ENCODE assay signal across 8 mouse cellular contexts in genomic region chr13:48655637-48656036, GRCm38 (mm10). TPM values are rescaled to one million over a fixed set of nuclear protein-coding genes. Genes with fewer than 3 reads are reported as not detected.
A peak's percentile ranks its signal among the peaks of the same experiment; 100 is the strongest.
DNase-seq lines count a peak whose midpoint lies in the region; ATAC-seq and TF ChIP-seq lines count a peak whose summit lies in the region.
"Had no signal": no experiment of that assay in that cellular context is flagged by ENCODE, and none has a peak within 500 bp of the region (broad histone marks: within the 10 kb centered on the region; RNA-seq: fewer than 3 reads in every experiment).

No protein-coding gene starts in this region.

- WGBS in embryonic facial prominence, embryonic 10.5 days = 1% methylated on average over 8 of the region's 8 CpGs
- 2% methylated on average over 8 of the region's 8 CpGs for WGBS in large intestine, adult 2 months
- WGBS in lung, postnatal 0 days = under 1% methylated on average over 8 of the region's 8 CpGs

- H3K9ac ChIP-seq in MEL (ENCODE audit: control insufficient read depth, low read depth, low read length, poor library complexity, severe bottlenecking) = no peak overlapping the region
- H3K9ac ChIP-seq in lung, postnatal 0 days (replicated peaks; ENCODE audit: low read depth) = no peak overlapping the region
- H3K9ac ChIP-seq: liver, embryonic 13.5 days had no signal

- peaks cover 0 to 10% of the 10 kb centered on the region in 2 experiments; a peak in 2 of 4 replicates for H3K36me3 ChIP-seq in MEL (ENCODE audit: control insufficient read depth in 1 of 2, insufficient read depth in 2 of 2, low read length in 2 of 2)
- no peaks in the 10 kb centered on the region for H3K36me3 ChIP-seq in embryonic facial prominence, embryonic 10.5 days (replicated peaks)
- H3K36me3 ChIP-seq in lung, postnatal 0 days (ENCODE audit: insufficient read depth, low read length) = no peaks in the 10 kb centered on the region
- H3K36me3 ChIP-seq: liver, embryonic 13.5 days had no signal

- DNase-seq in MEL (ENCODE audit: low read depth, low spot score) = peak; percentile 74
- peak; percentile 71 for DNase-seq in adrenal gland, postnatal 10 days
- DNase-seq in embryonic facial prominence, embryonic 10.5 days (ENCODE audit: low spot score) = peak; percentile 72
- peak; percentile 69 to 84 for DNase-seq in heart, postnatal 10 days
- DNase-seq in large intestine, adult 2 months (ENCODE audit: low read depth, low spot score) = peak; percentile 36
- DNase-seq in lung, postnatal 0 days (ENCODE audit: low spot score) = peak; percentile 95
- peak; percentile 54 for DNase-seq in right cerebral cortex, postnatal 14 days
- DNase-seq: liver, embryonic 13.5 days had no signal

- H3K4me3 ChIP-seq in MEL (ENCODE audit: control insufficient read depth in 1 of 2, insufficient read depth in 1 of 2, low read depth in 2 of 2, low read length in 2 of 2) = no peak overlapping the region
- H3K4me3 ChIP-seq in embryonic facial prominence, embryonic 10.5 days = 0 out of 2 replicates have a peak overlapping the region, but pooled peaks have one; percentile 4
- no peak overlapping the region for H3K4me3 ChIP-seq in lung, postnatal 0 days (ENCODE audit: low read depth, low read length)
- H3K4me3 ChIP-seq: liver, embryonic 13.5 days had no signal

- peaks cover 0 to 21% of the 10 kb centered on the region in 2 experiments; a peak in 2 of 4 replicates for H3K4me1 ChIP-seq in MEL (ENCODE audit: control insufficient read depth in 1 of 2, insufficient read depth in 2 of 2, low read length in 2 of 2)
- peaks cover 48% of the 10 kb centered on the region for H3K4me1 ChIP-seq in embryonic facial prominence, embryonic 10.5 days
- 0 out of 2 replicates have a peak, but pooled peaks cover 8% of the 10 kb centered on the region for H3K4me1 ChIP-seq in lung, postnatal 0 days (ENCODE audit: insufficient read depth, low read depth, low read length)

- H3K27me3 ChIP-seq in MEL (ENCODE audit: control insufficient read depth in 1 of 2, insufficient read depth in 2 of 2, low read length in 2 of 2) = no peaks in the 10 kb centered on the region
- peaks cover 89% of the 10 kb centered on the region for H3K27me3 ChIP-seq in embryonic facial prominence, embryonic 10.5 days (replicated peaks; ENCODE audit: low read depth, poor library complexity, severe bottlenecking)
- peaks cover 50% of the 10 kb centered on the region for H3K27me3 ChIP-seq in lung, postnatal 0 days (replicated peaks; ENCODE audit: insufficient read depth, low read length)

- TF ChIP-seq CTCF in MEL (IDR thresholded peaks at IDR 0.05 in 2 of 3, conservative IDR thresholded peaks at IDR 0.05 in 1 of 3; ENCODE audit: control insufficient read depth in 1 of 3, insufficient read depth in 1 of 3, low read depth in 2 of 3, low read length in 3 of 3, poor library complexity in 1 of 3, severe bottlenecking in 1 of 3) = peak; percentile 50 to 95 (median 75)
- peak; percentile 84 for TF ChIP-seq CTCF in lung, postnatal 0 days (IDR thresholded peaks at IDR 0.05)

- no peaks in the 10 kb centered on the region for H3K79me2 ChIP-seq in MEL (ENCODE audit: control insufficient read depth, insufficient read depth, low read length, poor library complexity)

- TF ChIP-seq EP300 in MEL (IDR thresholded peaks at IDR 0.05; ENCODE audit: low read depth in 1 of 2, low read length in 2 of 2) = no peak
- TF ChIP-seq EP300 in lung, postnatal 0 days (IDR thresholded peaks at IDR 0.05) = no peak

- H3K27ac ChIP-seq in MEL (ENCODE audit: control insufficient read depth, low read depth, low read length) = no peak overlapping the region
- H3K27ac ChIP-seq in embryonic facial prominence, embryonic 10.5 days (replicated peaks) = no peak overlapping the region
- H3K27ac ChIP-seq in lung, postnatal 0 days (ENCODE audit: low read length) = no peak overlapping the region
- H3K27ac ChIP-seq: liver, embryonic 13.5 days had no signal

- TF ChIP-seq POLR2A in MEL (IDR thresholded peaks at IDR 0.05; ENCODE audit: control insufficient read depth in 1 of 2, insufficient read depth in 1 of 2, low read depth in 1 of 2, low read length in 2 of 2, poor library complexity in 1 of 2) = no peak

- H3K4me2 ChIP-seq in lung, postnatal 0 days (replicated peaks; ENCODE audit: low read depth, low read length) = no peak overlapping the region
- H3K4me2 ChIP-seq: liver, embryonic 13.5 days had no signal

- ATAC-seq in lung, postnatal 0 days = peak; percentile 72

- intact Hi-C loops in heart, postnatal 10 days (cut with DNase I) = loop anchor here (1.0 to 2.0 kb wide), 4 partner anchors 77 to 517 kb away; no protein-coding TSS in a partner anchor

- H3K9me3 ChIP-seq in MEL (replicated peaks; ENCODE audit: insufficient read depth, low read length) = no peaks in the 10 kb centered on the region
- H3K9me3 ChIP-seq in embryonic facial prominence, embryonic 10.5 days = no peaks in the 10 kb centered on the region
- no peaks in the 10 kb centered on the region for H3K9me3 ChIP-seq in lung, postnatal 0 days (ENCODE audit: low read length)
- H3K9me3 ChIP-seq: liver, embryonic 13.5 days had no signal

- TF ChIP-seq RAD21 in MEL (IDR thresholded peaks at IDR 0.05; ENCODE audit: low read depth, low read length) = peak; percentile 83

TF ChIP-seq in MEL, 35 proteins besides CTCF, POLR2A, EP300 and RAD21:
- no peak for TF ChIP-seq ZNF384 (IDR thresholded peaks at IDR 0.05; ENCODE audit: low read depth, low read length)
- TF ChIP-seq MYC (IDR thresholded peaks at IDR 0.05; ENCODE audit: low read depth, low read length) = 0 out of 2 replicates have a peak, but pooled peaks have one; percentile 32
- peak; percentile 78 for TF ChIP-seq ZC3H11A (IDR thresholded peaks at IDR 0.05; ENCODE audit: low read depth, low read length)
- TF ChIP-seq SMC3 (IDR thresholded peaks at IDR 0.05; ENCODE audit: low read depth, low read length) = peak; percentile 93

RNA-seq across cellular contexts. Expression of gene Barx1, which starts 7.2 kb away (rescaled TPM):
- not detected in 2 replicates for total RNA-seq in MEL (2012; rRNA removed)
- polyA plus RNA-seq in MEL (2012; ENCODE audit: insufficient read depth in 1 of 2, insufficient read length in 2 of 2, low read depth in 1 of 2, low replicate concordance in 2 of 2, missing spikeins in 1 of 2) = not detected
- total RNA-seq in adrenal gland, postnatal 10 days (2021) = under 1 TPM in 1 of 2 experiments, not detected in 1; 0.27 TPM
- 43.5 and 57.9 TPM in 2 replicates for polyA plus RNA-seq in embryonic facial prominence, embryonic 10.5 days (2016; fragmentation: Nextera tagmentation; extraction: Ambion mirVana)
- not detected for total RNA-seq in heart, postnatal 10 days (2021)
- not detected in 2 replicates for polyA plus RNA-seq in large intestine, adult 2 months (2012; rRNA removed)
- polyA plus RNA-seq in lung, postnatal 0 days (2015; fragmentation: Nextera tagmentation; extraction: Ambion mirVana) = not detected in 2 replicates

RNA-seq across cellular contexts. Expression of gene Ptpdc1, which starts 30.2 kb away (rescaled TPM):
- total RNA-seq in MEL (2012; rRNA removed) = 2.8 and 3.3 TPM in 2 replicates
- polyA plus RNA-seq in MEL (2012; ENCODE audit: insufficient read depth in 1 of 2, insufficient read length in 2 of 2, low read depth in 1 of 2, low replicate concordance in 2 of 2, missing spikeins in 1 of 2) = 1 to 10 TPM in 1 of 2 experiments, not detected in 1; 7.6 TPM
- 10 to 100 TPM in 1 of 2 experiments, 1 to 10 TPM in 1; 7.5 to 11.8 TPM for total RNA-seq in adrenal gland, postnatal 10 days (2021)
- 7.7 and 10.5 TPM in 2 replicates for polyA plus RNA-seq in embryonic facial prominence, embryonic 10.5 days (2016; fragmentation: Nextera tagmentation; extraction: Ambion mirVana)
- 1 to 10 TPM; 8.4 TPM for total RNA-seq in heart, postnatal 10 days (2021)
- polyA plus RNA-seq in large intestine, adult 2 months (2012; rRNA removed) = 0.58 and 0.82 TPM in 2 replicates
- 6.2 and 6.3 TPM in 2 replicates for polyA plus RNA-seq in lung, postnatal 0 days (2015; fragmentation: Nextera tagmentation; extraction: Ambion mirVana)

Comparison
In these comparisons a context has a peak if more than half of its experiments do, and no peak if none do; other contexts are left out.
1. DNase-seq: peak in every context shown above with its lines; median percentile 95 in lung, postnatal 0 days; 76 in heart, postnatal 10 days; 74 in MEL; 72 in embryonic facial prominence, embryonic 10.5 days; 71 in adrenal gland, postnatal 10 days; 54 in right cerebral cortex, postnatal 14 days; 36 in large intestine, adult 2 months.
2. RNA of gene Barx1, which starts 7.2 kb away (polyA plus RNA-seq): 43.5 to 57.9 TPM in embryonic facial prominence, embryonic 10.5 days; not detected in lung, postnatal 0 days, not detected in MEL and not detected in large intestine, adult 2 months; every median in the first group is over 10 times any median in the second.